Mouse (Mus musculus) stomach, embryonic 15.5 days (tissue): ENCODE results near the gene Ube4b. TPM values are rescaled to one million over a fixed set of nuclear protein-coding genes. Genes with fewer than 3 reads are reported as not detected.
A peak's percentile ranks its signal among the peaks of the same experiment; 100 is the strongest.

Source experiments
- ATAC-seq: fragments of 200-750 bp; cut with Nextera tagmentation; 2 replicates; pipeline ENCODE4 v1.8.0; 2017; ENCODE audit warnings: low read depth, moderate number of reproducible peaks, moderate TSS enrichment; ENCODE audit not compliant: insufficient read depth, low FRiP score
- H3K27ac ChIP-seq: fragments of 300-500 bp; sonication (generic); 2 replicates; pipeline ENCODE4 v1.5.1; 2015; ENCODE audit warnings: mild to moderate bottlenecking, inconsistent platforms
- H3K27me3 ChIP-seq: fragments of 300-500 bp; sonication (generic); replicated peaks from 2 replicates; pipeline ENCODE4 v1.6.1; 2015; ENCODE audit warnings: inconsistent platforms
- H3K36me3 ChIP-seq: fragments of 300-500 bp; sonication (generic); 2 replicates; pipeline ENCODE4 v1.6.1; 2015; ENCODE audit warnings: inconsistent platforms
- H3K4me1 ChIP-seq: fragments of 300-500 bp; sonication (generic); 2 replicates; pipeline ENCODE4 v1.6.1; 2015; ENCODE audit warnings: inconsistent platforms
- H3K4me2 ChIP-seq: fragments of 300-500 bp; sonication (generic); 2 replicates; pipeline ENCODE4 v1.6.1; 2015; ENCODE audit warnings: mild to moderate bottlenecking, inconsistent platforms
- H3K4me3 ChIP-seq: fragments of 300-500 bp; sonication (generic); replicated peaks from 2 replicates; pipeline ENCODE4 v1.5.1; 2015; ENCODE audit warnings: inconsistent platforms
- H3K9ac ChIP-seq: fragments of 300-500 bp; sonication (generic); 2 replicates; pipeline ENCODE4 v1.6.1; 2015; ENCODE audit warnings: inconsistent platforms
- H3K9me3 ChIP-seq: fragments of 300-500 bp; sonication (generic); 2 replicates; pipeline ENCODE4 v1.6.1; 2016; ENCODE audit warnings: inconsistent platforms
- WGBS: fragments of 180-500 bp; shearing (Covaris S2); methylation state at CpG from one replicate; pipeline ENCODE4 v1.1.7; 2015; 5-methylcytosine and 5-hydroxymethylcytosine counted together
- polyA plus RNA-seq: library from polyadenylated mRNA; unstranded; fragments of >200 nt; fragmentation: Nextera tagmentation; extraction: Ambion mirVana; gene quantifications from 2 replicates; pipeline ENCODE4 v1.2.1, GENCODE M21; 2015

Gene Ube4b
- polyA plus RNA-seq, 1 experiment from 2014 or later: 35.5 TPM

- peak overlapping the region; percentile 75 for H3K4me2 ChIP-seq
- H3K4me3 ChIP-seq: peak overlapping the region; percentile 92
- H3K27ac ChIP-seq: peak overlapping the region; percentile 87
- no peaks in the 10 kb centered on the region for H3K9me3 ChIP-seq
- H3K36me3 ChIP-seq: no peaks in the 10 kb centered on the region
- ATAC-seq: no peak
- H3K4me1 ChIP-seq: peaks cover 8% of the 10 kb centered on the region; the same call in 1 of the 2 replicates
- WGBS: 58% methylated on average over 3 of the region's 3 CpGs
- H3K9ac ChIP-seq: peak overlapping the region; percentile 53; the same call in 1 of the 2 replicates
- no peaks in the 10 kb centered on the region for H3K27me3 ChIP-seq
Observed at GRCm38 (mm10) chr4:149308491-149308820, 118.1 kb downstream of the Ube4b start.

- Histone ChIP-seq H3K9ac (peak within 1 kb of the TSS; percentile 98), H3K27ac (peak within 1 kb of the TSS; percentile 90), H3K36me3 (no peaks in the 10 kb centered on the region), H3K27me3 (no peaks in the 10 kb centered on the region), H3K4me2 (peak within 1 kb of the TSS; percentile 75), H3K4me3 (peak within 1 kb of the TSS; percentile 92), H3K9me3 (no peaks in the 10 kb centered on the region), H3K4me1 (peaks cover 9% of the 10 kb centered on the region; the same call in 1 of the 2 replicates)
- WGBS: under 1% methylated on average over 79 of the region's 79 CpGs
- ATAC-seq: peak; percentile 99
Observed at GRCm38 (mm10) chr4:149307596-149308490, 118.7 kb downstream of the Ube4b start, which contains the start of gene Kif1b. Gene Kif1b, minus strand, starts transcription at chr4:149307693.

GRCm38 (mm10) chr4:149306712-149307595 is 119.6 kb downstream of the Ube4b start:
- Histone ChIP-seq H3K9ac (peak overlapping the region; percentile 98), H3K4me3 (peak overlapping the region; percentile 92), H3K36me3 (no peaks in the 10 kb centered on the region), H3K27me3 (no peaks in the 10 kb centered on the region), H3K4me1 (peaks cover 15% of the 10 kb centered on the region; the same call in 1 of the 2 replicates), H3K27ac (peak overlapping the region; percentile 90), H3K4me2 (peak overlapping the region; percentile 64), H3K9me3 (no peaks in the 10 kb centered on the region)
- under 1% methylated on average over 80 of the region's 83 CpGs for WGBS
- ATAC-seq: no peak; the same call in 1 of the 2 replicates

- Histone ChIP-seq H3K4me1 (peaks cover 21% of the 10 kb centered on the region; the same call in 1 of the 2 replicates), H3K27ac (peak overlapping the region; percentile 90), H3K4me2 (peak overlapping the region; percentile 64), H3K9me3 (no peaks in the 10 kb centered on the region), H3K4me3 (peak overlapping the region; percentile 92), H3K36me3 (no peaks in the 10 kb centered on the region), H3K27me3 (no peaks in the 10 kb centered on the region), H3K9ac (peak overlapping the region; percentile 98)
- no peak for ATAC-seq
- 38% methylated on average over 14 of the region's 14 CpGs for WGBS
Observed at GRCm38 (mm10) chr4:149305761-149306711, 120.5 kb downstream of the Ube4b start.

GRCm38 (mm10) chr4:149304466-149304865 is 122.1 kb downstream of the Ube4b start:
- H3K4me2 ChIP-seq: no peak overlapping the region
- no peaks in the 10 kb centered on the region for H3K9me3 ChIP-seq
- no peak overlapping the region for H3K4me3 ChIP-seq
- H3K27me3 ChIP-seq: no peaks in the 10 kb centered on the region
- no peak overlapping the region for H3K27ac ChIP-seq
- WGBS: 62% methylated on average over 1 of the region's 1 CpGs
- ATAC-seq: no peak
- H3K36me3 ChIP-seq: no peaks in the 10 kb centered on the region
- H3K4me1 ChIP-seq: peaks cover 21% of the 10 kb centered on the region; the same call in 1 of the 2 replicates
- no peak overlapping the region for H3K9ac ChIP-seq

- Histone ChIP-seq H3K27ac (no peak overlapping the region), H3K4me1 (peaks cover 21% of the 10 kb centered on the region; the same call in 1 of the 2 replicates), H3K4me2 (no peak overlapping the region), H3K9me3 (no peaks in the 10 kb centered on the region), H3K36me3 (no peaks in the 10 kb centered on the region), H3K4me3 (no peak overlapping the region), H3K27me3 (no peaks in the 10 kb centered on the region), H3K9ac (no peak overlapping the region)
- no peak for ATAC-seq
- 44% methylated on average over 5 of the region's 5 CpGs for WGBS
Observed at GRCm38 (mm10) chr4:149303502-149303901, 123.0 kb downstream of the Ube4b start.

GRCm38 (mm10) chr4:149302751-149303150 is 123.8 kb downstream of the Ube4b start:
- peaks cover 21% of the 10 kb centered on the region; the same call in 1 of the 2 replicates for H3K4me1 ChIP-seq
- no peak overlapping the region for H3K4me3 ChIP-seq
- no peak for ATAC-seq
- H3K4me2 ChIP-seq: no peak overlapping the region
- no peaks in the 10 kb centered on the region for H3K9me3 ChIP-seq
- no peaks in the 10 kb centered on the region for H3K27me3 ChIP-seq
- WGBS: 67% methylated on average over 5 of the region's 5 CpGs
- H3K27ac ChIP-seq: no peak overlapping the region
- H3K36me3 ChIP-seq: no peaks in the 10 kb centered on the region
- no peak overlapping the region for H3K9ac ChIP-seq

GRCm38 (mm10) chr4:149302136-149302535 is 124.4 kb downstream of the Ube4b start:
- Histone ChIP-seq H3K36me3 (no peaks in the 10 kb centered on the region), H3K4me2 (no peak overlapping the region), H3K27me3 (no peaks in the 10 kb centered on the region), H3K9me3 (no peaks in the 10 kb centered on the region), H3K9ac (no peak overlapping the region), H3K4me1 (peaks cover 21% of the 10 kb centered on the region; the same call in 1 of the 2 replicates), H3K27ac (no peak overlapping the region), H3K4me3 (no peak overlapping the region)
- 61% methylated on average over 3 of the region's 3 CpGs for WGBS
- ATAC-seq: no peak

GRCm38 (mm10) chr4:149296501-149296900 is 130.0 kb downstream of the Ube4b start:
- Histone ChIP-seq H3K27ac (no peak overlapping the region), H3K4me1 (peaks cover 9% of the 10 kb centered on the region; the same call in 1 of the 2 replicates), H3K9ac (no peak overlapping the region), H3K4me3 (no peak overlapping the region), H3K36me3 (no peaks in the 10 kb centered on the region), H3K4me2 (no peak overlapping the region), H3K9me3 (no peaks in the 10 kb centered on the region), H3K27me3 (no peaks in the 10 kb centered on the region)
- ATAC-seq: no peak
- WGBS: 75% methylated on average over 2 of the region's 2 CpGs

- WGBS: 65% methylated on average over 5 of the region's 5 CpGs
- Histone ChIP-seq H3K4me1 (peaks cover 7% of the 10 kb centered on the region; the same call in 1 of the 2 replicates), H3K9ac (no peak overlapping the region), H3K4me3 (no peak overlapping the region), H3K27ac (no peak overlapping the region), H3K36me3 (no peaks in the 10 kb centered on the region; the same call in 1 of the 2 replicates), H3K27me3 (no peaks in the 10 kb centered on the region), H3K9me3 (no peaks in the 10 kb centered on the region), H3K4me2 (no peak overlapping the region)
- ATAC-seq: no peak
Observed at GRCm38 (mm10) chr4:149292984-149293383, 133.6 kb downstream of the Ube4b start.

- H3K9me3 ChIP-seq: no peaks in the 10 kb centered on the region
- 82% methylated on average over 9 of the region's 9 CpGs for WGBS
- H3K4me1 ChIP-seq: peaks cover 14% of the 10 kb centered on the region; the same call in 1 of the 2 replicates
- no peak overlapping the region for H3K27ac ChIP-seq
- no peak for ATAC-seq
- no peaks in the 10 kb centered on the region for H3K27me3 ChIP-seq
- no peak overlapping the region for H3K4me3 ChIP-seq
- no peak overlapping the region for H3K4me2 ChIP-seq
- H3K9ac ChIP-seq: no peak overlapping the region
- H3K36me3 ChIP-seq: no peaks in the 10 kb centered on the region; the same call in 1 of the 2 replicates
Observed at GRCm38 (mm10) chr4:149291061-149291460, 135.5 kb downstream of the Ube4b start.
